Mouse (Mus musculus) CH12.LX (cell line): ENCODE results near the gene Snx5.

ENCODE experiments used
- CHD2 ChIP-seq: IDR thresholded peaks from 2 replicates; pipeline ENCODE4 v1.6.1; 2011; ENCODE audit warnings: low read length, improper control_type of control experiment
- CTCF ChIP-seq, 2 experiments: IDR thresholded peaks in 1 of 2; conservative IDR thresholded peaks in 1 of 2; 2 replicates each; pipeline ENCODE4 v1.5.1; 2011 to 2012; ENCODE audit warnings: low read depth in 2 of 2, low read length in 2 of 2, improper control_type of control experiment in 1 of 2, inconsistent platforms in 1 of 2, mild to moderate bottlenecking in 1 of 2, moderate library complexity in 1 of 2
- E2F4 ChIP-seq: IDR thresholded peaks from 2 replicates; pipeline ENCODE4 v1.6.1; 2011; ENCODE audit warnings: low read depth, low read length, improper control_type of control experiment; ENCODE audit not compliant: insufficient replicate concordance
- KAT2A ChIP-seq: IDR thresholded peaks from 2 replicates; pipeline ENCODE4 v1.6.1; 2012; ENCODE audit warnings: low read length, improper control_type of control experiment, inconsistent platforms; ENCODE audit not compliant: insufficient replicate concordance
- MAFK ChIP-seq: IDR thresholded peaks from 2 replicates; pipeline ENCODE4 v1.6.1; 2011; ENCODE audit warnings: low read length, improper control_type of control experiment; ENCODE audit not compliant: insufficient replicate concordance
- MAZ ChIP-seq: IDR thresholded peaks from 2 replicates; pipeline ENCODE4 v1.6.1; 2012; ENCODE audit warnings: low read depth, mild to moderate bottlenecking, inconsistent platforms, low read length, improper control_type of control experiment, moderate library complexity
- MXI1 ChIP-seq: IDR thresholded peaks from 2 replicates; pipeline ENCODE4 v1.6.1; 2011; ENCODE audit warnings: mild to moderate bottlenecking, low read depth, low read length, improper control_type of control experiment
- POLR2A ChIP-seq: IDR thresholded peaks from 2 replicates; pipeline ENCODE4 v1.6.1; 2011; ENCODE audit warnings: low read depth, mild to moderate bottlenecking, improper control_type of control experiment, low read length
- TCF12 ChIP-seq: IDR thresholded peaks from 2 replicates; pipeline ENCODE4 v1.6.1; 2014; ENCODE audit warnings: low read depth, mild to moderate bottlenecking, inconsistent platforms, low read length, improper control_type of control experiment

DNA sequence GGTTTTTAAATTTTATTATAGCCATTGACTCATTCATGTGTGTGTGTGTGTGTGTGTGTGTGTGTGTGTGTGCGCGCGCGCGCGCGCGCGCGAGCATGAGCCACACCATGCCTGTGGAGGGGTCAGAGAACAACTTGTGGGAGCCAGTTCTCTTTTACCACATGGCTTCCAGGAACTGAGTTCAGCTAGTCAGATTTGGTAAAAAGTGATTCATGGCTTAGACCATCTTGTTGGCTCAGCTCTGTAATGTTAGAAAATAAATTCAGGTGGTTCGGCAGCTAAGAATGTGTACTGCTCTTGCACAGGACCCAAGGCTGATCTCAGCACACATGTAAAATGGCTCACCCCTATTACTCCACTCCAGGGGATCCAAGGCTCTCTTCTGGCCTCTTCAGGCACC, 30.4 kb upstream of the Snx5 start:
- TF ChIP-seq POLR2A (no peak), E2F4 (no peak), KAT2A (no peak), CTCF (conservative IDR thresholded peaks at IDR 0.05 in 1 of 2, IDR thresholded peaks at IDR 0.05 in 1 of 2; ENCODE audit: low read depth in 2 of 2, low read length in 2 of 2) (no peak), MXI1 (no peak), MAFK (no peak), TCF12 (no peak), CHD2 (no peak), MAZ (no peak)
